Mouse (Mus musculus): ENCODE data around the gene Mbl1. TPM values are rescaled to one million over a fixed set of nuclear protein-coding genes. Genes with fewer than 3 reads are reported as not detected.

The Mbl1 gene
- polyA plus RNA-seq, 1 experiment from 2014 or later, result not detected

GRCm38 (mm10) chr14:41170514-41170913 is 19.3 kb downstream of the Mbl1 start:
- no peak overlapping the region for H3K4me2 ChIP-seq (ENCODE audit: low read length)
- no peaks in the 10 kb centered on the region for H3K9me3 ChIP-seq (replicated peaks; ENCODE audit: control insufficient read depth, low read length, poor library complexity, severe bottlenecking)
- H3K27me3 ChIP-seq (ENCODE audit: control insufficient read depth, insufficient read depth, low read depth, low read length), result no peaks in the 10 kb centered on the region
- no peak overlapping the region for H3K9ac ChIP-seq (ENCODE audit: low read depth, low read length)
- no peak overlapping the region for H3K4me3 ChIP-seq (ENCODE audit: low read depth, low read length)
- no peak overlapping the region for H3K27ac ChIP-seq (ENCODE audit: low read length)
- 96% methylated on average over 2 of the region's 2 CpGs for WGBS
- no peak for ATAC-seq
- H3K4me1 ChIP-seq (ENCODE audit: control insufficient read depth, insufficient read depth, low read length), result no peaks in the 10 kb centered on the region
- H3K36me3 ChIP-seq (ENCODE audit: control insufficient read depth, insufficient read depth, low read length), result no peaks in the 10 kb centered on the region

DNA sequence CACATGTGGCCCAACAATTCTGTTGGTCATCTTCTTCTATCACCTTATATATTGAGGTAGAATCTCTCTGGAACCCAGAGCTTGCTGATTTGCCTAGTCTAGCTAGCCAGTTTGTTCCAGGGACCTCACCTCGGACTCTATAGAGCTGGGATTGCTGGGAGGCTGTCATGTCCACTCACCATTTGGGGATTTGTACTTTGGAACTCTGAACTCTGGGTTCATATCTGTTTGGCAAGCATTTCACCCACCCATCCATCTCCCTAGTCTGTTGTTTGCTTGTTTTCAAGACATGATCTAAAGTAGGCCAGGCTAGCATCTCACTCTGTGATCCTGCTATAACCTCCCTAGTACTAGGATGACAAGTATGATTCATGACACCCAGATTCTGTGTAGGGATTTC is 23.5 kb downstream of the Mbl1 start:
- no peak overlapping the region for H3K4me2 ChIP-seq (ENCODE audit: low read length)
- WGBS, result 65% methylated on average over 1 of the region's 1 CpGs
- no peaks in the 10 kb centered on the region for H3K9me3 ChIP-seq (replicated peaks; ENCODE audit: control insufficient read depth, low read length, poor library complexity, severe bottlenecking)
- no peak for ATAC-seq
- no peaks in the 10 kb centered on the region for H3K4me1 ChIP-seq (ENCODE audit: control insufficient read depth, insufficient read depth, low read length)
- H3K27me3 ChIP-seq (ENCODE audit: control insufficient read depth, insufficient read depth, low read depth, low read length), result no peaks in the 10 kb centered on the region
- H3K9ac ChIP-seq (ENCODE audit: low read depth, low read length), result no peak overlapping the region
- H3K27ac ChIP-seq (ENCODE audit: low read length), result no peak overlapping the region
- H3K36me3 ChIP-seq (ENCODE audit: control insufficient read depth, insufficient read depth, low read length), result no peaks in the 10 kb centered on the region
- H3K4me3 ChIP-seq (ENCODE audit: low read depth, low read length), result no peak overlapping the region

DNA sequence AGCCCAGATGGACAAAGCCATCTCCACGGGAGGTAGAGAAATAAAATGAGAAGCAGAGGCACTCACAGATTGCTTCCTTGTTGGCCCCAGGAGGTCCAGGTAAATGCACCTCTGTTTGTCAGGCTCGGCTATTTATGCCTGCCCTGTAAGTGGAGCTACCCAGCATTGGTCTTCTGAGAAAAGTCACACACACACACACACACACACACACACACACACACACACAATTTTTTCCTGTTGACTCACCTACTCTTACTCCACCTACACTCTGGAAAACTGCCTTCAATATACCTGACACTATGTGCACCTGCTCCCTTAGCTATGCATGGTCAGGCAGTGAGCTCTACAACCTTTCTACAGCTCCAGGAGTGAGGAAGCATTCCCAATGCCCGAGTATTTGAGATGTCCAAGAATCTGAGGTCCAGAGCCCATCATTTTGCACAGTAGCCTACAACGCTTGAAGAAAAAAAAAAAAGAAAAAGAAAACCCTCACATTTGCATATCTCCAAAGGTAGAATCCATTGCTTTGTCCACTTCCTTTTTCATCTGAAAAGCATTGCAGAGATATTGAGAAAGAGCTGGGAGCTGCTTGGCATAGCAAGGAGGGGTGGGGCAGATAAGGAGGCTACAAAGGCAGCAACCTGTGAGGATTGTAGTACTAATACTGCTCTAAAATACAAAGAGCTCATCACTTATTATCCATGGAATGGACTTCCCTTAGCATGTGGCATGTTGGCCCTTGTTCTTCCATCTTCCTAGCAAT is 34.0 kb downstream of the Mbl1 start, which contains the start of gene Sftpd:
TSS of gene Sftpd (minus strand) at position 91 of the 763 bp plus-strand sequence.
- Histone ChIP-seq H3K4me3 (ENCODE audit: low read depth, low read length) (no peak within 1 kb of the TSS), H3K9me3 (replicated peaks; ENCODE audit: control insufficient read depth, low read length, poor library complexity, severe bottlenecking) (no peaks in the 10 kb centered on the region), H3K27me3 (ENCODE audit: control insufficient read depth, insufficient read depth, low read depth, low read length) (no peaks in the 10 kb centered on the region), H3K36me3 (ENCODE audit: control insufficient read depth, insufficient read depth, low read length) (no peaks in the 10 kb centered on the region), H3K4me2 (ENCODE audit: low read length) (no peak within 1 kb of the TSS), H3K4me1 (ENCODE audit: control insufficient read depth, insufficient read depth, low read length) (no peaks in the 10 kb centered on the region), H3K27ac (ENCODE audit: low read length) (no peak within 1 kb of the TSS), H3K9ac (ENCODE audit: low read depth, low read length) (no peak within 1 kb of the TSS)
- 85% methylated on average over 4 of the region's 4 CpGs for WGBS
- ATAC-seq, result no peak

DNA sequence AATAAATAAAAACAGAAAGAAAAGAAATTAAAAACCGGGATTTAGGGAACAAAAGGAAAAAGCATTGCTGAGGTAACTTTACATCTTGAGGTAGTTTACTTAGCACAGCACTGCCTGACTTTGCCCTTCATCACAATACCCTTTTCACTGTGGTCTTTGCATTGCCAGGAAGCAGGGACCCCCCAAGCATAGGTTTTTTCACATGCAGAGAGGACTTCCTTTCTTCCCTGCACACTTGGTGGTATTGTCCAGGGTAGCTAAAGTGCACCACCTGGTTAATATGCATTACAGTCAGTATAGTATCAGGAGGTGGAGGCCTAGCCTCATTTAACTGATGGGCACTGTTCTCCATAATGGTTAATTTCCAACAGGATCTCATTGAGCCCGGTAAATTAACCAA is 38.2 kb downstream of the Mbl1 start:
- H3K4me3 ChIP-seq (ENCODE audit: low read depth, low read length), result no peak overlapping the region
- no peak overlapping the region for H3K9ac ChIP-seq (ENCODE audit: low read depth, low read length)
- H3K27ac ChIP-seq (ENCODE audit: low read length), result no peak overlapping the region
- no peaks in the 10 kb centered on the region for H3K36me3 ChIP-seq (ENCODE audit: control insufficient read depth, insufficient read depth, low read length)
- no peak overlapping the region for H3K4me2 ChIP-seq (ENCODE audit: low read length)
- H3K4me1 ChIP-seq (ENCODE audit: control insufficient read depth, insufficient read depth, low read length), result no peaks in the 10 kb centered on the region
- no peaks in the 10 kb centered on the region for H3K27me3 ChIP-seq (ENCODE audit: control insufficient read depth, insufficient read depth, low read depth, low read length)
- H3K9me3 ChIP-seq (replicated peaks; ENCODE audit: control insufficient read depth, low read length, poor library complexity, severe bottlenecking), result peaks cover 3% of the 10 kb centered on the region; the same call in 1 of the 2 replicates
- ATAC-seq, result no peak
- WGBS, result 78% methylated on average over 2 of the region's 2 CpGs

DNA sequence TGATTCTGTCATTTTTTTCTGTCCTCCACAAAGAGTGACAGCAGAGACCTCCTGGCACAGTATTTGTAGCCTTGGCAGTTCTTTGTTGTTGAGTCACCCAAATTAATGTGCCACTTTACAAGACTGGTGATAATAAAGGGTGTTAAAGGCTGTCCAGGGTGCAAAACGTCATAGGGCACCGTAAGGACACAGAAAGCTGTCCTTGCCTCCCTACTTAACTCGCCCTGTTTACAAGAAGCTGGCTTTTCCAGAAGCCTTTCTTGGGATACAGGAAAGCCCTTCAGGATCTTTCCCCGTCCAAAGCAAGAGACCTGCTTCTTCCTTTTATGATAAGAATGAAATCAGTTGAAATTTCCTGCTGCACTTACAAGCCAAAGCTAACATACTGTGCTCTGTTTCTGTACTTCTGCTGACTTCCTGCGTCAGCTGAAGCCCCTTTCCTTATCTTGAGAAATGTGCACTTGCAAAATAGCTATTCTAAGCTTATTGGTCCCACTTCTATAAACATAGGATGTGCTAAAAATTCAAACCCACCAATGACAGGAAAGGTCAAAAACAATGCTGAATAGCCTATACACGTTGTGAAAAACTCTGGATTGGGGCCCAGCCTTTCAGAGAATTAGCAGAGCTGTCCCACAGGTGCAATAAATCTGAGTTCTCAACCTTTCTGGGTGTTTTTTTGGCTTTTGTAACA is 46.9 kb downstream of the Mbl1 start:
- WGBS, result 65% methylated on average over 6 of the region's 6 CpGs
- no peaks in the 10 kb centered on the region for H3K36me3 ChIP-seq (ENCODE audit: control insufficient read depth, insufficient read depth, low read length)
- H3K4me1 ChIP-seq (ENCODE audit: control insufficient read depth, insufficient read depth, low read length), result no peaks in the 10 kb centered on the region
- no peak overlapping the region for H3K9ac ChIP-seq (ENCODE audit: low read depth, low read length)
- H3K9me3 ChIP-seq (replicated peaks; ENCODE audit: control insufficient read depth, low read length, poor library complexity, severe bottlenecking), result no peaks in the 10 kb centered on the region
- no peak overlapping the region for H3K4me3 ChIP-seq (ENCODE audit: low read depth, low read length)
- H3K4me2 ChIP-seq (ENCODE audit: low read length), result no peak overlapping the region
- no peaks in the 10 kb centered on the region for H3K27me3 ChIP-seq (ENCODE audit: control insufficient read depth, insufficient read depth, low read depth, low read length)
- H3K27ac ChIP-seq (ENCODE audit: low read length), result no peak overlapping the region
- no peak for ATAC-seq

Other genes with a start within 250 kb of the Mbl1 start
- gene Tspan14, start 184.7 kb upstream of the Mbl1 start, polyA plus RNA-seq (2015; fragmentation: Nextera tagmentation; extraction: Ambion mirVana), result 61.7 and 66.1 TPM in 2 replicates
- gene Fam213a, start 137.7 kb upstream of the Mbl1 start, polyA plus RNA-seq (2015; fragmentation: Nextera tagmentation; extraction: Ambion mirVana), result 105 and 111 TPM in 2 replicates
- 1.2 and 1.4 TPM in 2 replicates for gene Dydc2, start 82.2 kb upstream of the Mbl1 start, polyA plus RNA-seq (2015; fragmentation: Nextera tagmentation; extraction: Ambion mirVana)
- not detected in 2 replicates for gene Dydc1, start 78.5 kb upstream of the Mbl1 start, polyA plus RNA-seq (2015; fragmentation: Nextera tagmentation; extraction: Ambion mirVana)
- gene Mat1a, start 46.4 kb upstream of the Mbl1 start, polyA plus RNA-seq (2015; fragmentation: Nextera tagmentation; extraction: Ambion mirVana), result not detected in 2 replicates
- not detected in 2 replicates for gene Sftpa1, start 19.7 kb upstream of the Mbl1 start, polyA plus RNA-seq (2015; fragmentation: Nextera tagmentation; extraction: Ambion mirVana)
- gene Sftpd, start 33.7 kb downstream of the Mbl1 start, polyA plus RNA-seq (2015; fragmentation: Nextera tagmentation; extraction: Ambion mirVana), result not detected in 2 replicates
- gene Gm2832, start 127.3 kb downstream of the Mbl1 start, polyA plus RNA-seq (2015; fragmentation: Nextera tagmentation; extraction: Ambion mirVana), result 0.24 and 0.40 TPM in 2 replicates
- not detected in 2 replicates for gene Gm5798, start 197.2 kb downstream of the Mbl1 start, polyA plus RNA-seq (2015; fragmentation: Nextera tagmentation; extraction: Ambion mirVana)
- not detected in 2 replicates for gene Gm7945, start 234.9 kb downstream of the Mbl1 start, polyA plus RNA-seq (2015; fragmentation: Nextera tagmentation; extraction: Ambion mirVana)

Data from midbrain, embryonic 16.5 days (tissue).